Mouse (Mus musculus) fat pad, adult 2 months (tissue): ENCODE data around the gene Pet117.

ENCODE experiments used
- DNase-seq: peaks from one replicate; pipeline ENCODE4 v3.0.0-alpha.2; 2011; ENCODE audit warnings: low read depth, low spot score; ENCODE audit errors: extremely low read depth

Pet117 gene

DNA sequence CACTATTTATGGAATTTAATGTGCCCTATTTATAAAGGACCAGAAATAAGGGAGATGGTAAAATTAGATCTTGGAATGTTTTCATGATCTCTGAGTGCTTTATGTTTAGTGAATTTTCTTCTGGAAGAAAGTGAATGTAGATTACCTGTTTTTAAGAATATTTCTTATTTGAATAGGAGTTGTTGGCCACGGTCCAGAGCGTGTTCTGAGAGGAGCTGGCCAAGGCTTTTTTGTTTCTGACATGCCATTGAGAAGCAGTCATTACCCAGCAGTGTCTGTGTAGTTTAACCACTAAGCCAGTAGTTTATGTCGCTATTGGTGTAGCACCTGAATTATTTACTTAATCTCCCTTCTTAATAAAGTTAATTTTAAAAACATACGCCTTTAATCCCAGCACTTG, 12.9 kb downstream of the Pet117 start:
- no peak for DNase-seq

DNA sequence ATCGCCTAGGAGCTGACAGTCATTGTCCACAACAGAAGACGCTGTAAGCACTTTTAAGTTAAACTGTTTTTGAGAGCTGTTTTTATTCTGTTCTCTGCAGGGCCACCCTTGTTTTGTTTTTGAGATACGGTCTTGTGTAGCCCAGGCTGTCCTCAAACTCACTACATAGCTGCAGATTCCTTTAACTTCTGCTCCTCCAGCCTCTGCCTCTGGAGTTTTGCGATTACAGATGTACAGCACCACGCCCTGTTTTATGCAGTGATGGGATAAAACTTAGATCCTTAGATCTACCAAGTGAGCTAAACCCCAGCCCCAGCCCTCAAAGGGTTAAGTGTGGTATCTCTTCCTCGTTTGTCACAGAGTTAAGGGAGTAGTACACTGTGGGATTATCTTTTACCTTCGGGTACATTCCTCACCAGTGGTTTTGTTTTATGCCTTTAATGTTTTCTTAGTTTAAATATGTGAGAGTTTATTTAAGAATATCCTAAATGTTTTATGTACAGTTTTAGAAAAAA, 13.9 kb downstream of the Pet117 start:
- no peak for DNase-seq

DNA sequence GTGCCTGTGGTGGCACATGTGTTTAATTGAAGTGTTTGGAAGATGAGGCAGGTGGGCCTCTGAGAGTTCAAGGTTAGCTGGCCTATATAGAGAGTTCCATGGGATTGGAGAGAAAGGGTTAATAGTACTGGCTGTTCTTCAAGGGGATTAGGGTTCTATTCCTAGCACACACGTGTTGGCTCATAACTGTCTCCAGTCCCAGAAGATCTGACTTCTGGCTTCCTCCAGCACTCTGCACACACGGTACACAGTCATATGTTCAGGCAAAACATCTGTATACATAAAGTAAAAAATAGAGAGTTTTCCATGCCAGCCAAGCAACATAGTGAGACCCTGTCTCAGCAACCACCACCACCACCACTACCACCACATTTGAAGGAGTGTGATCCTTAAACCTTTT, 17.5 kb downstream of the Pet117 start:
- no peak for DNase-seq

DNA sequence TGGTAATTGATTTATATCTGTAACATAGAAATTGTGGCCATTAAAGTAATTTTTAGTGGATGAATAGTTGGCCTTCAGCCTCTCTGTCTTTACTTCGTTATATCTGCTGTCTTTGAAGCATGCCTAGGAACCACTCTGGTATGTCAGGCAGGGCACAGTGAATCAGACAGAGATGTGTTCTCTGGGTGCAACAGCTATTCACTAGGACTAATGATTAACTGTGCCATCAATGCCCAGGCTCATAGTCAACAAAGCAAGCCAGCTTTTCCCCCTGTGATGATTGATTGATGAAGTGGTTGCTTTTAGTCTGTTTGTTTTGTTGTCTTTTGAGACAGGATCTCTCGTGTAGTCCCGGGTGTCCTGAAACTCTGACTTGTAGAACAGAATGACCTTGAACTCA, 19.6 kb downstream of the Pet117 start:
- DNase-seq, result no peak

DNA sequence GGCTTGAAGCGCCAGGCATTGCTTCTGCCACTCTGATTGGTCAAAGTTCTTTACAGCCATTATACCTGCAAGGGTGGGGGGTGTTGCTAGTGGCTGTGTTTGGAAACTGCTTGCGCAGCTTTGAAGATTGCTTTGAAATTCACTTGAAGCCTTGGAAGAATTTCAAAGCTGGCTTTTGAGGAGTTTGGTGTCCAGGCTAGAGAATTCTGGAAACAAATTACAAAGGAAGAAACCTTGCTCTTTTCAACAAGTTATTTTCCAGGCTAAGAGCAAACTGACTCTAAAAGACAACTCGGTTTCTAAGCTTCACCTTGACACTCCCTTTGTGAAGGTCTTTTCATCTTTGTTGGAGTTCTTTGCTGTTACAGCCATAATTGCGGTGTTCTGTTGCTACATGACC, 30.7 kb downstream of the Pet117 start:
- no peak for DNase-seq

GRCm38 (mm10) chr2:144400659-144401058, 31.9 kb downstream of the Pet117 start:
- DNase-seq, result no peak

DNA sequence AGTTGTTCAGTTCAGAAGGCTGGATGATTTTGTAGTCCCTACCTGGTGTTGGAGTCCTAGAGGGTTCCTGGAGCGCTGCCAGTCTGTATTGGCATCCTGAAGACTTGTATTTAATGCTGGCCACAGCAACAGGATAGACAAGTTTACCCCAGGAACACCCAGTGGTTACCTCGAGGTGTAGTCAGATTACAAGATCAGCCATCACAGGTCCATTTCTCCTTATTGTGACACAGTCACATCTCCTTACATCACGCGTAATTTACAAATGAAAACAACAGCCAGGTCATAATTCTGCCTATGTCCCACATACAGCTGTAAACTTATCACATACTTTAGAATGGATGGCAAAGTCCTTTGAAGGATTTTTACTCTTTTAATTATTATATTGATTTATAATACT, 40.2 kb downstream of the Pet117 start:
- DNase-seq, result peak; percentile 63

DNA sequence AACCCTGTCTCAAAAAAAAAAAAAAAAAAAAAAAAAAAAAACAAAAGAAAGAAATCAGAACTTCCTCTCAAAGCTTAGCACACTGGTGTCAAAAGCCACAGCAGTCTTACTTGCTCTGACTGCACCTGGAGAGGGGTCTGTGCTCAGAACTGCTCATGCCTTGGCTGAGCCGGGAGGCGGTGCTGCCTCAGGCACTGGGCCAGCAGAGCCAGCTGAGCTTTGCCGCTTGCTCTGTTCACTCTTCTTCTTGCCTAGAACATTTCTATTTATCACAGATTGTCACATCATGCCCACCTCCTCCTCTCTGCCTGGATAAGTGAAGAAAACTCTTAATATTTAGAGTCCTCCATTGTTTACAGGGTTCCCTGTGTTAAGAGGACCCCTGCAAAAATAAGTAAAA, 41.8 kb downstream of the Pet117 start:
- DNase-seq, result no peak

GRCm38 (mm10) chr2:144414646-144415045, 45.9 kb downstream of the Pet117 start:
- no peak for DNase-seq

DNA sequence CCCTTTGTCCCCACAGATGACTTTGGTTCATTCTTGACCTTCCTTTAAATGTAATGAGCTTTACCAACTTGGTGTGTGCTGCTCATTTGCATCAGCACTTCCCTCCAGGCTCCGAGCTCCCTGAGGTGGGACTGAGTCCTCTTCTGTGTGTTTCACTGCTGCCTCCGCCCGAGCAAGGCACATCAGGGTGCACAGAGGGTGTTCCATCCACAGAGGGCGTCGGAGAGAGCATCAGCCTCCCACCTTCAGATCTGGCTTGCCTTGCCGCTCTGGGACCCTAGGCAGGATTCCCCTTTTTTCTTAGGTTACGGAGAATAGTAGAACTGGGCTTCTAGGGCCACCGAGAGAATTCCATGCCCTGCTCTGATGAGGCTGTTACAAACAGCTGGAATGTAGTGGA, 48.1 kb downstream of the Pet117 start:
- no peak for DNase-seq

GRCm38 (mm10) chr2:144418062-144418461, 49.3 kb downstream of the Pet117 start:
- no peak for DNase-seq

GRCm38 (mm10) chr2:144422094-144422675, 53.4 kb downstream of the Pet117 start:
- no peak for DNase-seq
